Mouse (Mus musculus): ENCODE data around the gene Mip. TPM values are rescaled to one million over a fixed set of nuclear protein-coding genes. Genes with fewer than 3 reads are reported as not detected.

Gene Mip
- polyA plus RNA-seq, 1 experiment from 2014 or later: not detected

DNA sequence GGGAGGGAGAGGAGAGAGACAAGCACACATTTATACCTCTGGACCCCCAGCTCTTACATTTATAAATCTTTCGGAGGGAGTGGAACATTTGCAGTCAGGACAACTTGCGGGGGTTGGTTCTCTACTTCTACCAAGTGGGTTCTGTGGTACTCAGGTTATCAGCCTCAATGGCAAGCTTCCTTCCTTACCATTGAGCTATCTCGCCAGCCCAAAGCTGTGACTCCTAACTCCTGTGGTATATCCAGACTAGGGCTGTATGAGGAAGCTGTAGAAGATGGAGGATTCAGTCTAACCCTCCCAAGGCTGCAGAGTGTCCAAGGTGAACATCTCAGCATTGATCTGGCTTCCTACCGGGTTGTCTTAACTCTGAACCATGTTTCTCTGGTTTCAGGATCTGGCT, 13.5 kb downstream of the Mip start:
- 93% methylated on average over 4 of the region's 4 CpGs for WGBS

DNA sequence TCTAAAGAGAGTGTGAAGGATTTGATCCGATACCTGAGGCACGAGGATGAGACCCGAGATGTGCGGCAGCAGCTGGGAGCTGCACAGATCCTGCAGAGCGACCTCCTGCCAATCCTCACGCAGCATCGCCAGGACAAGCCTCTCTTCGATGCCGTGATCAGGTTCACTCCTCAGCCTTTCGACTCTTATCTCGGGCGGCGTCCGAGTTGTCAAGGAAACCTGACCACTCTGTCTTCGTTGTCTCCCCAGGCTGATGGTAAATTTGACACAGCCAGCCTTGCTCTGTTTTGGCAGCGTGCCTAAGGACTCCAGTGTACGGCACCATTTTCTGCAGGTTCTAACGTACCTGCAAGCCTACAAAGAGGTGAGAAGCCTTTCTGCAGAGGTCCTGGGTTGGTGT, 14.5 kb downstream of the Mip start:
- H3K27me3 ChIP-seq (replicated peaks; ENCODE audit: control insufficient read depth, insufficient read depth, low read length): no peaks in the 10 kb centered on the region
- no peak for ATAC-seq

More for the DNA sequence above, 13.5 kb downstream of the Mip start:
- H3K4me3 ChIP-seq (ENCODE audit: low read depth, low read length): no peak overlapping the region
- peaks cover 4% of the 10 kb centered on the region for H3K36me3 ChIP-seq (ENCODE audit: control insufficient read depth, insufficient read depth)
- no peak overlapping the region for H3K4me2 ChIP-seq (replicated peaks; ENCODE audit: low read depth)
- H3K27me3 ChIP-seq (replicated peaks; ENCODE audit: control insufficient read depth, insufficient read depth, low read length): no peaks in the 10 kb centered on the region
- TF ChIP-seq CTCF (IDR thresholded peaks at IDR 0.05; ENCODE audit: low read depth): no peak
- H3K27ac ChIP-seq (ENCODE audit: low read depth, low read length): no peak overlapping the region
- no peak overlapping the region for H3K9ac ChIP-seq (ENCODE audit: low read depth, low read length)
- H3K9me3 ChIP-seq (ENCODE audit: control insufficient read depth): no peaks in the 10 kb centered on the region
- H3K4me1 ChIP-seq (replicated peaks; ENCODE audit: control insufficient read depth, insufficient read depth, low read length): no peaks in the 10 kb centered on the region
- no peak for ATAC-seq

DNA sequence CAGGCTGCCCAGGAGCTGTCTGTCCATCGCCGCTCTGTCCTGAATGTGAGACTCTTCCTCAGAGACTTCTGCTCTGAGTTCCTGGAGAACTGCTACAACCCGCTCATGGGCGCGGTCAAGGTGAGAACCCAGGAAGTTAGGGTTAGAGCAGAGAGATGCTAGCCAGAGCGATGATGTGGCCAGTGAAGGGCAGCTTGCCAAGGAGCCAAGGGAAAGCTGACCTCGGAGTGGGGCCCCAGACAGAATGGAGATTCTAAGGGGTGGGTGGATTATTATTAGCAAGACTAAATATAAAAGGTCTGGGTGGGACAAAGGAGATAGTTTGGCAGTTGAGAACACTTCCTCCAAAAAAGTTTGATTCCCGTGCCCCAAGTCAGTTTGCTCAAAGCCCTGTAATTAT, 17.6 kb downstream of the Mip start:
- 85% methylated on average over 8 of the region's 8 CpGs for WGBS
- Histone ChIP-seq H3K9me3 (ENCODE audit: control insufficient read depth) (no peaks in the 10 kb centered on the region), H3K9ac (ENCODE audit: low read depth, low read length) (no peak overlapping the region), H3K36me3 (ENCODE audit: control insufficient read depth, insufficient read depth) (peaks cover 28% of the 10 kb centered on the region), H3K4me1 (replicated peaks; ENCODE audit: control insufficient read depth, insufficient read depth, low read length) (no peaks in the 10 kb centered on the region), H3K27me3 (replicated peaks; ENCODE audit: control insufficient read depth, insufficient read depth, low read length) (no peaks in the 10 kb centered on the region), H3K27ac (ENCODE audit: low read depth, low read length) (no peak overlapping the region), H3K4me2 (replicated peaks; ENCODE audit: low read depth) (no peak overlapping the region), H3K4me3 (ENCODE audit: low read depth, low read length) (no peak overlapping the region)
- ATAC-seq: no peak
- no peak for TF ChIP-seq CTCF (IDR thresholded peaks at IDR 0.05; ENCODE audit: low read depth)

More for the DNA sequence above, 14.5 kb downstream of the Mip start:
- 72% methylated on average over 18 of the region's 18 CpGs for WGBS
- Histone ChIP-seq H3K36me3 (ENCODE audit: control insufficient read depth, insufficient read depth) (peaks cover 12% of the 10 kb centered on the region), H3K27ac (ENCODE audit: low read depth, low read length) (no peak overlapping the region), H3K9ac (ENCODE audit: low read depth, low read length) (no peak overlapping the region), H3K4me3 (ENCODE audit: low read depth, low read length) (no peak overlapping the region), H3K4me1 (replicated peaks; ENCODE audit: control insufficient read depth, insufficient read depth, low read length) (no peaks in the 10 kb centered on the region), H3K9me3 (ENCODE audit: control insufficient read depth) (no peaks in the 10 kb centered on the region), H3K4me2 (replicated peaks; ENCODE audit: low read depth) (no peak overlapping the region)
- TF ChIP-seq CTCF (IDR thresholded peaks at IDR 0.05; ENCODE audit: low read depth): no peak

DNA sequence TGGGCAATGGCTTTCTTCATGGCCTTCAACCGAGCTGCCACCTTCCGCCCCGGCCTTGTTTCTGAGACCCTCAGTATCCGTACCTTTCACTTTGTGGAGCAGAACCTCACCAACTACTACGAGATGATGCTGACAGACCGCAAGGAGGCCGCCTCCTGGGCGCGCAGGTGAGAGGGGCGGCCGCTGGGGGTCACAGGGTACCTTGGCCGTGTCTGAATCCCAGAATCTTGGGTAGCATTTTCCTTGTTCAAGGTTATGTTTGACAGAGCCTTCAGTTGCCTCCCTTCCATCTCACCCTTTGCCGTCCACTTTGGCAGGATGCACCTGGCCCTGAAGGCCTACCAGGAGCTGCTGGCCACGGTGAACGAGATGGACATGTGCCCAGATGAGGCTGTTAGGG, 18.5 kb downstream of the Mip start:
- no peak for ATAC-seq
- 93% methylated on average over 15 of the region's 15 CpGs for WGBS
- H3K4me3 ChIP-seq (ENCODE audit: low read depth, low read length): no peak overlapping the region
- no peaks in the 10 kb centered on the region for H3K4me1 ChIP-seq (replicated peaks; ENCODE audit: control insufficient read depth, insufficient read depth, low read length)
- no peak overlapping the region for H3K9ac ChIP-seq (ENCODE audit: low read depth, low read length)
- peaks cover 28% of the 10 kb centered on the region for H3K36me3 ChIP-seq (ENCODE audit: control insufficient read depth, insufficient read depth)
- peak overlapping the region; percentile 46; the same call in 1 of the 2 replicates for H3K27ac ChIP-seq (ENCODE audit: low read depth, low read length)
- H3K27me3 ChIP-seq (replicated peaks; ENCODE audit: control insufficient read depth, insufficient read depth, low read length): no peaks in the 10 kb centered on the region
- H3K9me3 ChIP-seq (ENCODE audit: control insufficient read depth): no peaks in the 10 kb centered on the region
- no peak for TF ChIP-seq CTCF (IDR thresholded peaks at IDR 0.05; ENCODE audit: low read depth)
- no peak overlapping the region for H3K4me2 ChIP-seq (replicated peaks; ENCODE audit: low read depth)

DNA sequence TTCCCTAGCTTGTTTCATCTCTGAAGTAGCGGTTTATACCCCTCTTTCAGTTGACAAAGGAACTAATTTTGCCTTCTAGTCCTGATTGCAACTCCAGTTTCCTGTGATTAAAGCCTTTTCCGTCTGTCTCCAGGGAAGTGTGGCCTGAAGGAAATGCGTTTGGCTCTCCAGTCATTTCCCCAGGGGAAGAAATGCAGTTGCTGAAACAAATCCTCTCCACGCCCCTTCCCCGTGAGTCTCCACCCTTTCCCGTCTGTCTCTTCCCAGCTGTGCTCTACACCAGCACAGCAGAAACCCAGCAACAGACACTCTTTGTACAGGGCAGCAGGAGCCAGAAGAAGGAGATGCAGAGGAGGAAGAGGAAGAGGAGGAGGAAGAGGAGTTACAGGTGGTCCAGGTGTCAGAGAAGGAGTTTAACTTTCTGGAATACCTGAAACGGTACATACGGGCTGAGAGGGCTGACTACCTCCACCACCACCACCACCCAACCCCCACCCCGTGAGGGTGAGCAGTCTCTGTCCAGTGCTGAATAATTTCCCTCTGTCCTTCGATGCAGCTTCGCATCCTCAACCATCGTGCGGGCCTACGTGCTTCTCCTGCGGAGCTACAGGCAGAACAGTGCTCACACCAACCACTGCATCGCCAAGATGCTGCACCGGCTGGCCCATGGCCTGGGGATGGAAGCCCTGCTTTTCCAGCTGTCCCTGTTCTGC, 21.5 kb downstream of the Mip start:
- no peak overlapping the region; the same call in 1 of the 2 replicates for H3K4me2 ChIP-seq (replicated peaks; ENCODE audit: low read depth)
- no peak overlapping the region for H3K9ac ChIP-seq (ENCODE audit: low read depth, low read length)
- no peaks in the 10 kb centered on the region for H3K4me1 ChIP-seq (replicated peaks; ENCODE audit: control insufficient read depth, insufficient read depth, low read length)
- TF ChIP-seq CTCF (IDR thresholded peaks at IDR 0.05; ENCODE audit: low read depth): no peak
- 77% methylated on average over 17 of the region's 17 CpGs for WGBS
- no peak overlapping the region for H3K27ac ChIP-seq (ENCODE audit: low read depth, low read length)
- H3K4me3 ChIP-seq (ENCODE audit: low read depth, low read length): no peak overlapping the region
- H3K36me3 ChIP-seq (ENCODE audit: control insufficient read depth, insufficient read depth): peaks cover 53% of the 10 kb centered on the region
- ATAC-seq: no peak
- H3K9me3 ChIP-seq (ENCODE audit: control insufficient read depth): no peaks in the 10 kb centered on the region
- no peaks in the 10 kb centered on the region for H3K27me3 ChIP-seq (replicated peaks; ENCODE audit: control insufficient read depth, insufficient read depth, low read length)

DNA sequence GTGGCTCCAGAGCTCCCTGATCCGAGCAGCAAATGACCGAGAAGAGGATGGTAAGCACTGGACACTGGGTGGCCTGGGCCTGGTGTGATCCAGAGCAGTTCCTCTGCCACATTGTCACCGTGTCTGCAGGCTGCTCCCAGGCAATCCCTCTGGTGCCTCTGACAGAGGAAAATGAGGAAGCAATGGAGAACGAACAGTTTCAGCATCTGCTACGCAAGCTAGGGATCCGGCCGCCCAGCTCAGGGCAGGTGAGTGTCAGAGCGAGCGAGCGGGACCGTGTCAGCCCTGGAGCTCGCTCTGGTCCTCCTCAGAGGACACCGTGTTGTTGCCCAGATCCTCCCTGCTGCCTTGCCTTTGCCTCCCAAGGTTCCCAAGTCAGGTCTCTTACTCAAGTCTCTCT, 24.9 kb downstream of the Mip start:
- Histone ChIP-seq H3K4me1 (replicated peaks; ENCODE audit: control insufficient read depth, insufficient read depth, low read length) (no peaks in the 10 kb centered on the region), H3K9ac (ENCODE audit: low read depth, low read length) (no peak overlapping the region), H3K9me3 (ENCODE audit: control insufficient read depth) (no peaks in the 10 kb centered on the region), H3K36me3 (ENCODE audit: control insufficient read depth, insufficient read depth) (peaks cover 45% of the 10 kb centered on the region), H3K27me3 (replicated peaks; ENCODE audit: control insufficient read depth, insufficient read depth, low read length) (no peaks in the 10 kb centered on the region), H3K27ac (ENCODE audit: low read depth, low read length) (no peak overlapping the region), H3K4me2 (replicated peaks; ENCODE audit: low read depth) (no peak overlapping the region), H3K4me3 (ENCODE audit: low read depth, low read length) (no peak overlapping the region)
- no peak for TF ChIP-seq CTCF (IDR thresholded peaks at IDR 0.05; ENCODE audit: low read depth)
- ATAC-seq: no peak
- WGBS: 92% methylated on average over 13 of the region's 13 CpGs

All from intestine, postnatal 0 days (tissue).